Mouse (Mus musculus) heart, postnatal 10 days (tissue): ENCODE measurements around the gene Atp4b. TPM values are rescaled to one million over a fixed set of nuclear protein-coding genes. Genes with fewer than 3 reads are reported as not detected.

Experiments
- DNase-seq, 2 experiments: peaks; one replicate each; pipeline ENCODE4 v3.0.0; 2021
- intact Hi-C: fragments of 180-260 bp; cut with DNase I; formaldehyde crosslinking; loops from one replicate; pipeline ENCODE4 v1.15.1; 2025
- total RNA-seq, 2 experiments: library from RNA; stranded (reverse); gene quantifications; 2 replicates each; pipeline ENCODE4 v1.2.3; 2021

The Atp4b gene
- not detected for total RNA-seq

GRCm38 (mm10) chr8:13396725-13397124, at the start of gene Atp4b:
TSS of gene Atp4b (minus strand) at chr8:13396825.
- no peak for DNase-seq
- intact Hi-C loops: no loop called here

GRCm38 (mm10) chr8:13442152-13442551, 45.5 kb upstream of the Atp4b start:
- intact Hi-C loops: no loop called here
- DNase-seq: no peak

GRCm38 (mm10) chr8:13437531-13437930, 40.9 kb upstream of the Atp4b start:
- intact Hi-C loops: no loop called here

GRCm38 (mm10) chr8:13436052-13436451, 39.4 kb upstream of the Atp4b start:
- intact Hi-C loops: no loop called here
- no peak for DNase-seq

More at GRCm38 (mm10) chr8:13437531-13437930, 40.9 kb upstream of the Atp4b start:
- no peak for DNase-seq

GRCm38 (mm10) chr8:13434889-13435288, 38.3 kb upstream of the Atp4b start, which contains the start of gene Tmem255b:
TSS of gene Tmem255b (plus strand) at chr8:13435189.
- DNase-seq: no peak
- intact Hi-C loops: loop anchor here (2.0 kb wide), 1 partner anchor 20 kb away; no protein-coding TSS in a partner anchor

GRCm38 (mm10) chr8:13433130-13433529, 36.5 kb upstream of the Atp4b start:
- no peak for DNase-seq
- intact Hi-C loops: no loop called here

GRCm38 (mm10) chr8:13430866-13431265, 34.2 kb upstream of the Atp4b start:
- DNase-seq: no peak
- intact Hi-C loops: no loop called here

GRCm38 (mm10) chr8:13430412-13430811, 33.8 kb upstream of the Atp4b start:
- DNase-seq: no peak
- intact Hi-C loops: no loop called here

GRCm38 (mm10) chr8:13428156-13428555, 31.5 kb upstream of the Atp4b start:
- DNase-seq: no peak
- intact Hi-C loops: no loop called here

GRCm38 (mm10) chr8:13427351-13427750, 30.7 kb upstream of the Atp4b start:
- intact Hi-C loops: no loop called here
- DNase-seq: peak; percentile 25 to 36

- DNase-seq: no peak
- intact Hi-C loops: no loop called here
Observed at GRCm38 (mm10) chr8:13420970-13421369, 24.3 kb upstream of the Atp4b start.

- intact Hi-C loops: no loop called here
- DNase-seq: no peak
Observed at GRCm38 (mm10) chr8:13419111-13419639, 22.6 kb upstream of the Atp4b start.

- intact Hi-C loops: loop anchor here (2.0 kb wide), 1 partner anchor 19 kb away; the partner anchor contains the start of gene Tmem255b
- no peak for DNase-seq
Observed at GRCm38 (mm10) chr8:13415879-13416278, 19.3 kb upstream of the Atp4b start.

- DNase-seq: peak in 1 of 2 experiments; percentile 23
- intact Hi-C loops: loop anchor here (1.0 to 2.0 kb wide), 3 partner anchors 21 to 339 kb away; partner anchors contain the start of gene Tmem255b
Observed at GRCm38 (mm10) chr8:13413823-13414390, 17.3 kb upstream of the Atp4b start.

GRCm38 (mm10) chr8:13412891-13413558, 16.4 kb upstream of the Atp4b start:
- peak; percentile 65 to 81 for DNase-seq
- intact Hi-C loops: loop anchor here (1.0 to 2.0 kb wide), 2 partner anchors 135 to 340 kb away; no protein-coding TSS in a partner anchor

- DNase-seq: peak; percentile 60 to 80
Observed at GRCm38 (mm10) chr8:13411597-13411996, 15.0 kb upstream of the Atp4b start.

GRCm38 (mm10) chr8:13406011-13406410, 9.4 kb upstream of the Atp4b start:
- intact Hi-C loops: no loop called here
- DNase-seq: no peak

More at GRCm38 (mm10) chr8:13411597-13411996, 15.0 kb upstream of the Atp4b start:
- intact Hi-C loops: loop anchor here (1.0 kb wide), 1 partner anchor 51 kb away; no protein-coding TSS in a partner anchor

- intact Hi-C loops: no loop called here
- DNase-seq: no peak
Observed at GRCm38 (mm10) chr8:13404666-13405131, 8.1 kb upstream of the Atp4b start, which contains the start of gene Grk1. TSS of gene Grk1 (plus strand) at chr8:13405081.

- intact Hi-C loops: no loop called here
- DNase-seq: no peak
Observed at GRCm38 (mm10) chr8:13403517-13403916, 6.9 kb upstream of the Atp4b start.

GRCm38 (mm10) chr8:13393869-13394268, 2.8 kb downstream of the Atp4b start:
- intact Hi-C loops: no loop called here
- no peak for DNase-seq

- no peak for DNase-seq
- intact Hi-C loops: no loop called here
Observed at GRCm38 (mm10) chr8:13388744-13389143, 7.9 kb downstream of the Atp4b start.
